Mouse (Mus musculus) heart, embryonic 13.5 days (tissue): ENCODE data around the gene Htt. TPM values are rescaled to one million over a fixed set of nuclear protein-coding genes. Genes with fewer than 3 reads are reported as not detected.

Experiments
- ATAC-seq: fragments of 200-750 bp; cut with Nextera tagmentation; 2 replicates; pipeline ENCODE4 v1.8.0; 2017; ENCODE audit warnings: moderate TSS enrichment; ENCODE audit not compliant: insufficient number of reproducible peaks, low FRiP score, low TSS enrichment; ENCODE audit errors: extremely low read depth
- H3K27ac ChIP-seq: fragments of 300-500 bp; sonication (generic); replicated peaks from 2 replicates; pipeline ENCODE4 v1.5.1; 2015; ENCODE audit warnings: moderate library complexity, mild to moderate bottlenecking, inconsistent platforms
- H3K27me3 ChIP-seq: fragments of 300-500 bp; sonication (generic); replicated peaks from 2 replicates; pipeline ENCODE4 v1.6.1; 2015; ENCODE audit warnings: mild to moderate bottlenecking, inconsistent platforms
- H3K36me3 ChIP-seq: fragments of 300-500 bp; sonication (generic); 2 replicates; pipeline ENCODE4 v1.6.1; 2015; ENCODE audit warnings: mild to moderate bottlenecking, inconsistent platforms
- H3K4me1 ChIP-seq: fragments of 300-500 bp; sonication (generic); 2 replicates; pipeline ENCODE4 v1.6.1; 2015; ENCODE audit warnings: inconsistent platforms
- H3K4me2 ChIP-seq: fragments of 300-500 bp; sonication (generic); 2 replicates; pipeline ENCODE4 v1.6.1; 2015; ENCODE audit warnings: inconsistent platforms, mild to moderate bottlenecking, moderate library complexity
- H3K4me3 ChIP-seq: fragments of 300-500 bp; sonication (generic); 2 replicates; pipeline ENCODE4 v1.5.1; 2015; ENCODE audit warnings: moderate library complexity, mild to moderate bottlenecking, inconsistent platforms
- H3K9ac ChIP-seq: fragments of 300-500 bp; sonication (generic); 2 replicates; pipeline ENCODE4 v1.6.1; 2015; ENCODE audit warnings: inconsistent platforms, mild to moderate bottlenecking, moderate library complexity
- H3K9me3 ChIP-seq: fragments of 300-500 bp; sonication (generic); 2 replicates; pipeline ENCODE4 v1.6.1; 2016; ENCODE audit warnings: inconsistent platforms
- WGBS: fragments of 180-500 bp; shearing (Covaris S2); methylation state at CpG from one replicate; pipeline ENCODE4 v1.1.7; 2015; ENCODE audit warnings: mixed read lengths; 5-methylcytosine and 5-hydroxymethylcytosine counted together
- polyA plus RNA-seq: library from polyadenylated mRNA; unstranded; fragments of >200 nt; fragmentation: Nextera tagmentation; extraction: Ambion mirVana; gene quantifications from 2 replicates; pipeline ENCODE4 v1.2.1, GENCODE M21; 2015

The Htt gene
- polyA plus RNA-seq, 1 experiment from 2014 or later: 8.4 TPM

- H3K27ac ChIP-seq: no peak overlapping the region
- ATAC-seq: no peak
- H3K4me3 ChIP-seq: no peak overlapping the region
- no peaks in the 10 kb centered on the region for H3K36me3 ChIP-seq
- WGBS: 88% methylated on average over 1 of the region's 1 CpGs
- no peak overlapping the region for H3K4me2 ChIP-seq
- no peaks in the 10 kb centered on the region for H3K9me3 ChIP-seq
- H3K4me1 ChIP-seq: peaks cover 22% of the 10 kb centered on the region
- no peak overlapping the region for H3K9ac ChIP-seq
- no peaks in the 10 kb centered on the region for H3K27me3 ChIP-seq
These were observed 171.9 kb downstream of the Htt start for GRCm38 (mm10) chr5:34933461-34933860.

GRCm38 (mm10) chr5:34941710-34942470 lies 180.3 kb downstream of the Htt start:
- 65% methylated on average over 10 of the region's 10 CpGs for WGBS
- H3K4me1 ChIP-seq: 0 out of 2 replicates have a peak, but pooled peaks cover 6% of the 10 kb centered on the region
- no peak for ATAC-seq

GRCm38 (mm10) chr5:34943428-34943827 lies 181.9 kb downstream of the Htt start:
- H3K4me2 ChIP-seq: no peak overlapping the region
- no peak overlapping the region for H3K9ac ChIP-seq
- H3K4me3 ChIP-seq: no peak overlapping the region
- WGBS: 76% methylated on average over 3 of the region's 3 CpGs
- H3K36me3 ChIP-seq: no peaks in the 10 kb centered on the region
- no peaks in the 10 kb centered on the region for H3K9me3 ChIP-seq
- no peak overlapping the region for H3K27ac ChIP-seq
- no peaks in the 10 kb centered on the region for H3K27me3 ChIP-seq
- H3K4me1 ChIP-seq: peaks cover 17% of the 10 kb centered on the region
- no peak for ATAC-seq

More at GRCm38 (mm10) chr5:34941710-34942470, 180.3 kb downstream of the Htt start:
- H3K4me2 ChIP-seq: no peak overlapping the region
- no peaks in the 10 kb centered on the region for H3K36me3 ChIP-seq
- no peak overlapping the region for H3K9ac ChIP-seq
- no peak overlapping the region for H3K27ac ChIP-seq
- H3K27me3 ChIP-seq: no peaks in the 10 kb centered on the region
- no peak overlapping the region for H3K4me3 ChIP-seq
- no peaks in the 10 kb centered on the region for H3K9me3 ChIP-seq

GRCm38 (mm10) chr5:34948861-34949760 lies 187.6 kb downstream of the Htt start, which contains the start of gene Rgs12:
Gene Rgs12 (plus strand): TSS chr5:34949445.
- peak within 1 kb of the TSS; percentile 93 for H3K4me3 ChIP-seq
- H3K36me3 ChIP-seq: peaks cover 17% of the 10 kb centered on the region
- peaks cover 5% of the 10 kb centered on the region; the same call in 1 of the 2 replicates for H3K9me3 ChIP-seq
- ATAC-seq: peak; percentile 92
- H3K27me3 ChIP-seq: no peaks in the 10 kb centered on the region
- peak within 1 kb of the TSS; percentile 92 for H3K27ac ChIP-seq
- WGBS: under 1% methylated on average over 74 of the region's 84 CpGs
- H3K4me2 ChIP-seq: peak within 1 kb of the TSS; percentile 80
- H3K4me1 ChIP-seq: peaks cover 50% of the 10 kb centered on the region
- peak within 1 kb of the TSS; percentile 98 for H3K9ac ChIP-seq

- peaks cover 17% of the 10 kb centered on the region for H3K36me3 ChIP-seq
- peaks cover 57% of the 10 kb centered on the region for H3K4me1 ChIP-seq
- peak overlapping the region; percentile 80 for H3K4me2 ChIP-seq
- no peak for ATAC-seq
- H3K9me3 ChIP-seq: peaks cover 5% of the 10 kb centered on the region; the same call in 1 of the 2 replicates
- H3K27ac ChIP-seq: peak overlapping the region; percentile 92
- no peaks in the 10 kb centered on the region for H3K27me3 ChIP-seq
- H3K4me3 ChIP-seq: peak overlapping the region; percentile 93
- peak overlapping the region; percentile 98 for H3K9ac ChIP-seq
- WGBS: 2% methylated on average over 12 of the region's 12 CpGs
These were observed 188.2 kb downstream of the Htt start for GRCm38 (mm10) chr5:34949769-34950211.

GRCm38 (mm10) chr5:34950486-34951160 lies 189.1 kb downstream of the Htt start:
- H3K9ac ChIP-seq: peak overlapping the region; percentile 98
- H3K36me3 ChIP-seq: peaks cover 17% of the 10 kb centered on the region
- peaks cover 59% of the 10 kb centered on the region for H3K4me1 ChIP-seq
- peaks cover 5% of the 10 kb centered on the region; the same call in 1 of the 2 replicates for H3K9me3 ChIP-seq
- H3K4me2 ChIP-seq: peak overlapping the region; percentile 80
- peak overlapping the region; percentile 93 for H3K4me3 ChIP-seq
- ATAC-seq: no peak
- H3K27me3 ChIP-seq: no peaks in the 10 kb centered on the region
- peak overlapping the region; percentile 92 for H3K27ac ChIP-seq
- WGBS: 69% methylated on average over 6 of the region's 6 CpGs

- Histone ChIP-seq H3K4me1 (peaks cover 66% of the 10 kb centered on the region), H3K27ac (0 out of 2 replicates have a peak overlapping the region, but pooled peaks have one; percentile 24), H3K9ac (peak overlapping the region; percentile 98), H3K36me3 (peaks cover 17% of the 10 kb centered on the region), H3K4me2 (peak overlapping the region; percentile 80), H3K27me3 (no peaks in the 10 kb centered on the region), H3K4me3 (no peak overlapping the region), H3K9me3 (peaks cover 5% of the 10 kb centered on the region; the same call in 1 of the 2 replicates)
- WGBS: 89% methylated on average over 8 of the region's 8 CpGs
- ATAC-seq: no peak
These were observed 189.8 kb downstream of the Htt start for GRCm38 (mm10) chr5:34951161-34951834.

GRCm38 (mm10) chr5:34954508-34954907 lies 193.0 kb downstream of the Htt start:
- WGBS: 36% methylated on average over 6 of the region's 6 CpGs

GRCm38 (mm10) chr5:34955630-34956029 lies 194.1 kb downstream of the Htt start:
- Histone ChIP-seq H3K27me3 (no peaks in the 10 kb centered on the region), H3K36me3 (peaks cover 17% of the 10 kb centered on the region), H3K4me1 (peaks cover 84% of the 10 kb centered on the region), H3K4me3 (no peak overlapping the region), H3K9ac (no peak overlapping the region), H3K4me2 (peak overlapping the region; percentile 22), H3K27ac (peak overlapping the region; percentile 85), H3K9me3 (peaks cover 5% of the 10 kb centered on the region; the same call in 1 of the 2 replicates)
- 10% methylated on average over 5 of the region's 5 CpGs for WGBS
- no peak for ATAC-seq

More at GRCm38 (mm10) chr5:34954508-34954907, 193.0 kb downstream of the Htt start:
- H3K27ac ChIP-seq: peak overlapping the region; percentile 85
- peaks cover 17% of the 10 kb centered on the region for H3K36me3 ChIP-seq
- H3K27me3 ChIP-seq: no peaks in the 10 kb centered on the region
- H3K4me1 ChIP-seq: peaks cover 81% of the 10 kb centered on the region
- peak overlapping the region; percentile 22 for H3K4me2 ChIP-seq
- peak overlapping the region; percentile 55 for H3K9ac ChIP-seq
- ATAC-seq: no peak
- no peak overlapping the region for H3K4me3 ChIP-seq
- peaks cover 5% of the 10 kb centered on the region; the same call in 1 of the 2 replicates for H3K9me3 ChIP-seq

GRCm38 (mm10) chr5:34956151-34956550 lies 194.6 kb downstream of the Htt start:
- Histone ChIP-seq H3K4me1 (peaks cover 84% of the 10 kb centered on the region), H3K9ac (no peak overlapping the region), H3K4me2 (peak overlapping the region; percentile 22; the same call in 1 of the 2 replicates), H3K9me3 (peaks cover 5% of the 10 kb centered on the region; the same call in 1 of the 2 replicates), H3K4me3 (no peak overlapping the region), H3K27ac (peak overlapping the region; percentile 85), H3K27me3 (no peaks in the 10 kb centered on the region), H3K36me3 (peaks cover 17% of the 10 kb centered on the region)
- WGBS: 46% methylated on average over 7 of the region's 7 CpGs
- ATAC-seq: no peak
